Mouse (Mus musculus) heart, postnatal 0 days (tissue): ENCODE data around the gene Utp14a.
"Not testable (repeated sequence)": the region's sequence is repeated elsewhere in the genome, so short reads cannot be mapped to it uniquely, and the experiment has no call there.

Experiments used
- CTCF ChIP-seq: IDR thresholded peaks from 2 replicates; pipeline ENCODE4 v1.5.1; 2016; ENCODE audit warnings: antibody characterized with exemption, control low read depth, low read depth
- EP300 ChIP-seq: IDR thresholded peaks from 2 replicates; pipeline ENCODE4 v1.6.1; 2016; ENCODE audit warnings: antibody characterized with exemption, low read depth

- not testable (repeated sequence) for TF ChIP-seq CTCF, EP300
Observed at GRCm38 (mm10) chrX:48209746-48210145, 46.9 kb upstream of the Utp14a start.
